Mouse (Mus musculus) adrenal gland, adult 2 months (tissue): ENCODE results near the gene St6galnac3. TPM values are rescaled to one million over a fixed set of nuclear protein-coding genes. Genes with fewer than 3 reads are reported as not detected.

ENCODE experiments used
- DNase-seq: peaks from one replicate; pipeline ENCODE4 v3.0.0; 2021
- polyA plus RNA-seq: library from polyadenylated mRNA; depleted of rRNA; stranded (reverse); fragments of >200 nt; gene quantifications from 2 replicates; pipeline ENCODE4 v1.2.3, GENCODE M21; 2012
- total RNA-seq, 2 experiments: library from RNA; stranded (reverse); gene quantifications; 2 replicates each; pipeline ENCODE4 v1.2.3; 2021

Gene St6galnac3
- total and polyA plus RNA-seq, 3 experiments, result 0.40 to 16.9 (median 7.9) TPM

DNA sequence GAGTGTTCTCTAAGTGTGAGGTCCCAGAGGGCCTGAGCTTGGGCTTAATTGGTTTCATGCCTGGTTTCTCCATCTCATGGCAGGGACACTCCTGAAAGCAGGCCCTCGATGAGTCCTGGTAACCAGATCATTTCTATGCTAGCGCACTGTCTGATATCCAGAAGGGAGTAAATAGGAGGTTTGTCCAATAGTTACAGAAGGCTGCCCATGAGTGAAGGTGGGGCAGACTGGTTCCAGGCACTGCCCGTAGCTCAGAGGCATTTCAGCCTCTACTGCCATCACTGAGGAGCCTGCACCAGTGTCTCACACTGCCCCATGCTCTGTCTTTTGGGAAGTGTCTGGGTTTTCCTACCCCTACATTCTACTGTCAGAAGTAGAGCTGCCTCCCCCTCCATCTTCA, 72.1 kb downstream of the St6galnac3 start:
- no peak for DNase-seq

DNA sequence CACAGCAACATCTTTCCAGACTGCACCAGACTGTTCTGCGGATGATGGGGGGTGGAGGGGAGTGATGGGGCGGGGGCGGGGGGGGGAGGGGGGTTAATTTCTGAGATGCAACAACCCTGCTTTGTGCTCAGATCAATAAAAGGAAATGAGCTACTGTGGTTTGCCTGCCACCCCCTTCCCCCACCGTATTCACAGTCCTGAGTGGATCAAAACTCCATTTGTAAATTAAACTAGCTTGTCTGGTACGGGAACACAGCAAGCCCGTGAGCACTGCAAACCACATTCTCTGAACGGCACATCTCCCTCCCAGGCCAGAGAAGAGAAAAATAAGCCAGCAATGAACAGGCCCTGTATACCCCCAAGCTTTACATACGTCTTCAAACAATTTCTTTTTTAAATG, 76.3 kb downstream of the St6galnac3 start:
- no peak for DNase-seq

DNA sequence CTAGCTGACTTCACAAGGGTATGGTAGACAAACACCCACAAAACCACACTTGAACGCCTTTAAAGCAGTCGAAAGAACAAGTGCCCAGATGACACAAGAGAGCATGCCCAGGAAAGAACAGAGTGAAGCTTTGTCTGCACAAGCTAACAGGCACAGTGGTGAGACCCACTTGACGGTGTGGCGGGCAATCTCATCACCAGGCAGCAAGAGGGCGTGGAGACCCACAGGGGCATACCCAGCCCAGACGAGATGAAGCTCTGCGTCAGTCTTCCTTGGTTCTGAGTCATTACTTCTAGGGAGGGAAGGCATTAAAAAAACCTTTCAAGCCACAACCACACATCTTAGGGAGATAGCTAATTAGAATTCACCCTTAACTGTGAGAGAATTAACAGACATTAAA, 79.2 kb downstream of the St6galnac3 start:
- no peak for DNase-seq

DNA sequence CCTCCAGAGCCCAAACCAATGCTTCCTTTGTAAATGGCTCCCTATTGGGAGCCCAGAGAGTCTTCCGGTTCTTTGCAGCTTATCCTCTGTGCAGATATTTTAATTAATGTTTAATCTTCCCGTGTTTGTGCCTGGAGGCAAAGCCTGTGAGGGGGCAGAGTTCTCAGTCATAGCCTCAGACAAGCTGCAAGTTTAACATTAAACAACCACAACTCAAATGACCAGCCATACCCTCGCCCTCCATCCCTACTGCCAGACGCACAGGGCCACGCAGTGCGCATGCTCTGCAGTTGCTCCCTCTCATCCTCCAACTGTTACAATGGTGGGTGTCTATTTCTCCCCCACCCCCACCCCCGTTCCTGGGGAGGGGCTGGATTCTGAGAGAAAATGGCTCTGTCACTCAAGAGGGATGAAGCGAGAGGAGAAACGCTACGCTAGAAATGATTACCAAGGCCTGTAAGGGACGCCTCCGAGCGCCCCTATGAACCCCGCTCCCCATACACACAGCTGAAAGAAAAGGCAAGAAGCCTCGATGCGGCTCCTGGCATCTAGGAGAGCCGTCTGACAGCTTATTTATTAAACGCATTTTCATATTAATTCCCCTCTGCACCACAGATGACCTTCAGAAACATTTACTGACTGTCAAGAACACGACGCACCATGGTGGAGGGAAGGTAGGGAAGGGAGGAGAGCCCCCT, 81.0 kb downstream of the St6galnac3 start:
- no peak for DNase-seq

DNA sequence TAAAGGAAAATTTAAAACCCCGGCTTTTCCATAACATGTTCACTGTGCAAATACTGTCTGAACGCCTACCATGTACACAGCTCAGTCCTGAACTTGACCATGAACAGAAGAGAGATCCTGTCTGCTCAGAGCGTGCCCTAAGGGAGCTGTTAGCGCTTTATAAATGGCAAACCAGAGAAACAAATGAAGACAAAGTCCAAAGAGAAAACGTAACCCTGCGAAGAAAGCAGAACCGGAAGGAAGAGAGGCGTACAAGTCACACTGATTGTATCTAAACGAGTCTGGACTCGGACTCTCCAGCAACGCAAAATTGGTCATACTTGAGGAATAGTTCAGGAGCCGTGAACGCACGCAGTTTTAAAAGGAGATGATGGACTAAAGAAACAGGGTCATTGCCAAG, 82.1 kb downstream of the St6galnac3 start:
- DNase-seq, result no peak

DNA sequence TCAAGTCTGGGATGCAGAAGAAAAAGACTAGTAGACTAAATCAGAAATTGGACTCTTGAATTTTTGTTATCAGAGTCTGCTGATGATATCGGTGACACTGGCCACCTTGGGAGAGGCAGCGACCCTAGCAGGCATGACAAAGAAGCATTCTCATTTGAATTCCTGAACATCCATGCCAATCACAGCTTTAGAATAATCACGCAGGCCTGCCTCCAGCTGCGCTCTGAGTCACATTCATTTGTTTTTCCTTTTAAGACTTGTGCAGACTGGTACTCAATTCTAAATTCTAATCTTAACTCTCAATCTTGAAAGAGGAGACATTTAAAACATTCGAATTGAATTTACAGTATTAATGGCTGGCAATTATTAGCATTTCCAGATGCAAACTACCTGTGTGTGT, 83.2 kb downstream of the St6galnac3 start:
- no peak for DNase-seq

DNA sequence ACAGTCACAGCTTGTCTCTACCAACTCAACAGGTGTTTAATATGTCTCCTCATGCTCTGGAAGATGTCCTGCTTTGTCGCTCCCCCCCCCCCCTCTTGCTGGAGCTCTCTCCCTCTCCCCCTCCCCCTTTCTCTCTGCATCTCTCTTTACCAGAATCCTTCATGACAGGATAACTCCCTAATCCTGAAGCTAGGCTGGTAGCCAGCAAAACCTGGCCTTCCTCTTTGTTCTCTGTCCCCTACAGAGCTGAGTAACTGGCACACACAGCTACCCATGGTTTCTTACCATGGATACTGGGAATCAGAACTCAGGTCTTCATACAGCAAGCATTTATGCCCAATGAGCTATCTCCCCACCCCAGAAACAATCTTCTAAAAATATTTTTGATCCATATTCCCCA, 87.6 kb downstream of the St6galnac3 start:
- no peak for DNase-seq

DNA sequence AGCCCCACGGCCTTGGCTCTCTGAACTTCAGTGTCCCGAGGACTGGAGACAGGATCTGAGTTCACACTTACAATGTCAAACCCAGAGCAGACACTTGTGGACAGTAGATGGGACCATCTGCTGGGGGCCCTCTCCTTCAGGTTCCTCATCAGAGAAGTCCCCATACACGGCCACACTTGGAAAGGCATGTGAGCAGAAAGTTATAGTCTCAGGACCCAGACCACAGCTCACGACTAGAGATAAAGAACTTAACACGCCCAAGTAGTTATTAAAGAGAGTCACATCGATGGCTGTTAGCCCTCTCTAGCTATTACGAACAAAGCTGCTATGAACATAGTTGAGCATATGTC, 88.2 kb downstream of the St6galnac3 start:
- no peak for DNase-seq

DNA sequence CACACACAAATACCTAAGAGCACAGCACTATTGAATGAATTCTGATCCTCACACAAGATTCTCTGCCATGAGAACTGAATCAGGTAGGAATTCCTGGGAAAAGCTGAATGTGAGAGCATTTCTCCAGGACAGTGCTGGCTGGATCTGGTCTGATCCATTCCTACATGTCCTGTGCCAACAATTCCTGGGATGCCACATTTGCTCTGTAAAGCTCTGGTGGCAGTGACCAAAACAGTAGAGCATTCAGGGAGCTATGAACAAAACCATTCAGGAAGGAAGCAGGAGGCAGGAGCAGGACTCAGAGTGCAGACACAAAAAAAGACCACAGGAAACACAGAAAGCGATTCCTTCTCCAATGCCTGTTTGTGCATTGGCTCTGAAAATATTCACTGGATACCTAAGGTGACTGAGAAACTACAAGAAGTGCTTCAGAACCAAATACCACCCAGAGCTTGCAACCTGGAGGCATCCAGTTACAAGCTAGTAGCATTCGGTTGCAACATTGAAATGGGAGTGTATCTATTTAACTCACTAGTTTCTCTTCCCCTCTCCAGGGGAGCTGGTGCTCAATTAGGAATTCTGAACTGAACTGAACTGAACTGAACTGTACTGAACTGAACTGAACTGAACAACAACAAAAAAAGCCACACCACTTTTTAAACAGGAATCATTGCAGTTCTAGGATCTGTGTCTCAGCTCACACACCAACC, 88.7 kb downstream of the St6galnac3 start:
- DNase-seq, result no peak

DNA sequence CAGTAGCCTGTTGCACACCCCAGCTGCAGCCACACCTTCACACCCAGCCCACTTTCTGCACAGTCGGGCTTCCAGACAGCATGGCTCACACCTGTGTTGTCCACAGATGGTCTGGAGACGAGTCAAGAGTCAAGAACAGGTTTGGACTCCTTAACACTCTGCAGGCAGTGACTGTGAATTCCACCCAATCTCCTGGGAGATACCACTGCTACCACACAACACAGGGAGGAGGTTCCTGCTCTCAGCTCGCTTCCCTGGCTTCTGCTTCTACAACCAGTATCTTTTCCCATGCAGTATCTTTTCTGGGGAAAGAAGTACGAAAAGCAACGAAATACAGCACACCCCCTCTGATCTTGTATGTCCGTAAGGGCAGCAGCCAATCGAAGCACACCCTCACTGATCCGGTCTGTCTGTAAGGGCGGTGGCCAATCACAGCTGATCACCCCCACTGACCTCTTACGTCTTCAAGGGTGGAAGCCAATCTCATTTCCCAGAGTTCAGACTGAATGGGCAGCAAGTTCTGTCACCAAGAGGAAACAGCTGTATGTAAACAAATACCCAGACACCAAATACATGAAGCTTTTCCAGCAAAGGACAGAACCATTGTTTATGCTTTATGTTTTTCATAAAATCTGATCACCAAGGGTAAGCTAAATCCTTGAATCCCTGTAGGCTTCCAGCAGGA, 92.8 kb downstream of the St6galnac3 start:
- no peak for DNase-seq

DNA sequence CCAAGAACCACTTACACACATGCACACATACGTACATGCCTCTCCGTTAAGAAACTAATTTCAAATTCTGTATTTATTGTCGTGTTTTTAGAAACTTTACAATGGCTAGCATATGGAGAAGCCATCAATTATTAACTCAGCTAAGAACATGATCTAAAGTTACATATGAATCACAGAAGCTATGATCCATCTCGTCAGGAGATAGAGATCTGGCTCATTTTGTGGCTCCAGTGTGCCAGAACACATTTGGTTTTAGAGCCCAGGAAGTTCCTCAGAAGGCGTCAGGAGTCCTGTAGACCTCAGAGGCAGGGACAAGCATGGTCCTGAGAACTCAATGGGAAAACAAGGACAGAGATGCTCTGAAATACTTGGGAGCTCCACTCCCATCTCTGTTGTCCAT, 98.7 kb downstream of the St6galnac3 start:
- DNase-seq, result no peak

DNA sequence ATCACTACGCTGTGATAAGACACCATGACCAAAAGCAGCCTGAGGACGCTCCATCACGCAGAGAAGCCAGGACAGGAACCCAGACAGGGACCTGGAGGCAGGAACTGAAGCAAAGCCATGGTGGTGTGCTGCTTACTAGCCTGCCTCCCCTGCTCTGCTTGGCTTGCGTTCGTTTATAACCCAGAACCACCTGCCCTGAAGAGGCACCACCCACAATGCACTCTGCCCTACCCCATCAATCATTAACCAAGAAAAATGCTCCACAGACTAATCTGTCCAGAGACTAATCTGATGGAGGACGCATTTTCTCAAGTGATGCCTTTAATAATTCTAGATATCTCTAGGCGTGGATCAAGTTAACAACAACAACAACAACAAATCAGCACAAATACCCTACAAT, 106.0 kb downstream of the St6galnac3 start:
- DNase-seq, result no peak

DNA sequence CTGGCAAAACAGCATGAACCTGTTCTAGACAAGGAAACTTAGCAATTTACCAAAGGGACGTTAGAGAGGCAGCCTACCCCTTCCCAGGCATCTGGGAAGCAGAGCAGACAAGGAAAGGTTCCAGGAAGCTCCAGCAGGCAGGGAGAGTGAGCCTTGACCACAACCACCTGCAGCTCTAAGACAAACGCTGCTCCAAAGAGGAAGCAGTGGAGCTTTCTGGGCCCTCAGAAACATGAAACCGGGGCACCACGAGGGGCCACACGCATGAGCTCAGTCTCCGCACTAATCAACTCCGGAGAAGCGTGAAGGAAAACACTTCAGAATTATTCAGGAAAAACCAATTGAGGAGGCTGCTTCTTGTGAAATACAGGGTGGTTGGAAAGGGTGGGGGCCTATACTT, 108.1 kb downstream of the St6galnac3 start:
- no peak for DNase-seq

DNA sequence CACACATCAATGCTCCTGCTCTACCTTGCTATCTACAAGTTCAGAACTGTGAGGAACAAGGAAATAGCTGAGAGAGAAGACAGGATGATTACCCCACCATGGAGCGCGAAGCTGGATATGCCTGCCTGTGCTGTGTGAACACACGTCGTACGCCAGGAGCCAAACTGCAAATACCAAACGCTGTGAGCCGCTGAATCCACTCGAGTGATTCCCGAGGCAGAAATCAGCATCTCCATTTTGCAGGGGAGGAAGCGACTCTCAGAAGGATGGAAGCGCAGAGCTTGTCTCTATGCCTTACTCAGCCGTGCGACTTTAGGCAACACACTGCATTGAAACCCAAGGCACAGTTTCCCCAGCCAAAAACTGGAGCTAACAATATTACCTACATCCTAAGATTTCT, 114.7 kb downstream of the St6galnac3 start:
- no peak for DNase-seq

DNA sequence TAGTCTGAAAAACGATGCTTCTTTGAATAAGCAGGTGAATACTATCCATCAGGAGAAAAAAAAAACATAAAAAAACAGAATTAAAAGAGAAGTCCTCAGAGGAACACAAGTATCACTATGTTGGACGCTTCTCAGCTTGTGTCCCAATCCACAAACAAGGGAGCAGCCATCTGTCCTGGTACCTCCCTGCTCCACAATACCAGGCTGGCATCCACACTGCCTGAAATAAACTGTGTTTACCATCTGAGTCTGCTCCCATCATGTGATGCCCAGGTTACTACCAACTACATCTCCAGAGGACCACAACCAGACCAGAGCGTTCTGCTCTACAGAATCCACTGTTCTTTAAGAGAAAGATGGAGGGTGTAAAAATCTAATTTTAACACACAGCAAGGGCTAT, 118.6 kb downstream of the St6galnac3 start:
- DNase-seq, result no peak

DNA sequence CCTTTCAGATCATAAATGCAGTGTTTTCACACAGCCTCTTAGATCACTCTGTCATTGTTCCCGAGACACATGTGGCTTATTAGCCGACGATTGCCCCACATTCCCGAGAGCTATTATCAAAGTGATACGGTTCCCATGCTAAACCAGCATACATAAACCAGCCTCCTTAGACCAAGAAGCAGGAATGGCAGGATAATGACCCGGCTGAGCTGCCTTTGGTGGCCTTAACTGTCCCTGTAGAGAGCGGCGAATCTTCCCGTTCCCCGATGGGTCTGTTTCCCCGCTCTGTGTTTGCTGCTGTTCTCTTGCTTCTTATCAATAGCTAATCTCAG, 119.2 kb downstream of the St6galnac3 start:
- no peak for DNase-seq

DNA sequence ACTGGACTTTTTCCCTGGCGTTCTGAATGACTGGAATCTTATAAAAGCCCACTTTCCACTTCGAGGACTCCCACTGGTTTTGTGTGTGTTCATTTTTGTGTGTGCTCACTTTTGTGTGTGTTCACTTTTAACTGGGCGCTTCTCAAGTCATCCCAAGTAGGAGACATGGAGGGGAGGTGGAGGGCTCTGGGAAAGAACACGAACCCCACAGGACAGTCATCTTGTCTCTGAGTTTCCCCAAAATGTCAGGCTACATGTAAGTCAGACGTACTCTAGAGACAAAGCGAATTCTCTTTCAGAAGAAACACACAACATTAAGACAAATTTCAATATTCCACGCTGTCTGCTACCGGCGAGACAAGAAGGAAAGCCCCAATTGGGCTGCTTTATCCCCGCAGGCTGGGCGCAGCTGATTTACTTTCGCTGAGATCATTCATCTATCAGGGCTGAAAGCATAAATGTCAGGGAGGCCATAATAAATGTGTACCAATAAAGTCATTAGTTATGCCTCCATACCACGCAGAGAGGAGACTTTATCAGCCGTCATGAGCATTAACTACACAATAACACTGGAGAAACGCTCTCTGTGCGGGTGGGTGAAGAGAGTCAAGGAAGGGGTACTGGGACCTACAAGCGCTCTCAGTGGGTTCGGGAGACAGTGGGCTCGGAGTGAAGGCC, 119.7 kb downstream of the St6galnac3 start:
- DNase-seq, result no peak

DNA sequence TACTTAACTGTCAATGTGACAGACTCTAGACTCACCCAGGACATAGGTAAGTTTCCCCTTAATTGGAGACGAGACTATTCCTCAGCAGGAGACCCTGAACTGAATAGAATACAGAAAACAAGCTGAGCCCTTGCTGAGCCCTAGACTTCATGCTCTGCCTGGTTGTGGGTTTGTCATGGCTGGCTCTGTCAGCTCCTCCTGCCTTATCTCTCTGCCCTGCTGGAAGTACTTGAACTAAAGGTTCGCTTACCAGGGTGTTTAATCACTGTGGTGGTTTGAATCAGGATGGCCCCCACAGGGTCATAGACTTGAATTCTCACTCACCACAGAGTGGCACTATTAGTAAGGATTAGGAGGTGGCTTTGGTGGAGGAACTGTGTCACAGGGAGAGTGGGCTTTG, 125.8 kb downstream of the St6galnac3 start:
- no peak for DNase-seq

DNA sequence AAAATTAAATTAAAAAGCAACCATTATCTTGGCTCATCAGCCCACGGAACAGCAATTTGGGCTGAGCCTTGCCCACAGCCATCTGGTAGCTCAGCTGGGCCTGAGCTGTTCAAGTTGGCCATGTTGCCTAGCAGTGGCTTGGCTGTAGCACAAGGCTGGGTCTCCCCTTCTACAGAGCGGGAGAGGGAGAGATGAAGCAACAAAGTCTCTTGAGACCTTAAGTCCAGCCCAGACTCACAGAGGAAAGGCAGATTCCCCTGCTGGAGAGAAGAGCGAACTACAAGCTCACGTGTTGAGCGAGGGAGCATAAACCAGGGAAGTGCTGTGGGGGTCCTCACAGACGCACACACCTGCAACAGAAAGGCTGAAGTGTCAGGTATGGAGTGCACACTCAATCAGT, 126.3 kb downstream of the St6galnac3 start:
- no peak for DNase-seq

DNA sequence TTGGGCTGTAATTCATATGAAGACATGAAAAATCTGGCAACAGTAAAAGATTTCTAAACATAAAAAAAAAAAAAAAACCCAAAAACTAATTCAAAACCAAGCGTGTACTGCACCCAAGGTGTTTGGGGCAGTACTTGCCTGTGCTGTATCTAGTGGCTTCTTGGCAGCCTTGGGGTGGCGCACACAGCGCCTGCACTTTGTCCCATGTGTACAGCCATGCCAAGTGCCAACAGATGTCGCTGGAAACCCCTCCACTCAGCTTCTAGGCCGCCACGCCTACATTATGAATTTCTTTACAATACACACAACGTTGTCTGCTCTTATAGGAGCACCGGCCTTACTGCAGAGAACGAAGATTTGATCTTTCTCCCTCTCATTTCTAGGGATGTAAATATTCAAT, 130.4 kb downstream of the St6galnac3 start:
- DNase-seq, result no peak

DNA sequence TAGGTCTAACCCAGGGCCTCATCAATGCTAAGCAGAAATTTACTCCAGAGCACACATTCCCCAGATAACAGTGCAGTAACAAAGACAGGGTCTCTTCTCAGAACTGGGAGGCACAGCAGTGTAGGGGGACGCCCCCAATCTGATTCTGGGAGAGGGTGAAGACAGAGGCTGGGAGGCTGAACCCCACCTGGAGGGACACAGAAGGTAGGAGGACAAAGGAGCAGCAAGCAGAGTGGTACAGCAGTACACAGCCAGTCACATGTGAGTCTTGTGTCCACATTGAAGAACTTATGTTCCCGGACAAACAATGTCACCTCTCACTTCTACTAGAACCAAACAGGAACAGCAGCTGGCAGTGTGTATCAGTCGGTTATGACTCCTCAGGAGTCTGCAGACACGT, 131.0 kb downstream of the St6galnac3 start:
- DNase-seq, result no peak

DNA sequence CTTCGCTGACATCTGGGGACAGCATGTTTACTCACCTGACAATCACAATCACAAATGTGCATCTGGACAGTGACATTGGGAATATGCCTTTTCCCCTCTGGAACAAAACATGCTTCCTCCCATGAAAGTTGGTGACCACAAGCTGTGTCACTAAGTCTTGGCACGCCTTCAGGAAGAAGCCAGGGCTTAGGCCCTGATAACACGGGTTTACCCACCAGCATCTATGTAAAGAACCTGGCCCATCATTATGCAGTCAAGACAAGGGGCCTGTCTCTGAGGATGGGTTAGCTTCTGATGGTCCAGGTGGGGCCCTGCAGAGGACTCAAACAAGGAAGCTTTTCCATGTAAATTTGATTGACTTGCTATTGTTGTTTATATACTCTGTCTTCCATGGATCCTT, 131.9 kb downstream of the St6galnac3 start:
- DNase-seq, result no peak

DNA sequence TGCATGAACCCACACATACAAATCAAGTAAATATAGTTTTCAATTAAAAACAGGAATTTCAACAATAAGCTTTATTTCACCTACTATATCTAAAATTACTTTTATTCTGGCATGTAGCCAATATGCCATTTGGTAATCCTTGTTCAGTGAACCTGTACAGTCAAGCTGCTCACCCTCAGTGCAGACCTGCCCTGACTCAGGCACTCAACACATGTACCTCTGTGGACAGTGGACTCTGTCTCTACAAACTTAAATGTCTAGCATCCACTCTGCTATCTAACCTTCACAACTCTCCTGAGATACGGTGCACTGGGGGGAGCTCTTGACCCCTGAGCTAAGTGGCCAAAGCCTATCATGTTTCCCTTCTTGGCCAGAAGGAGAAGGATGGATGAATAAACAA, 137.4 kb downstream of the St6galnac3 start:
- no peak for DNase-seq
